Mouse (Mus musculus) c-Kit-positive CD71-positive TER-119-positive erythroid progenitor cells, embryonic 14.5 days (primary cell): Measurements from ENCODE around the gene Rars.

Source experiments
- DNase-seq: peaks from one replicate; pipeline ENCODE4 v3.0.0-alpha.2; 2013; ENCODE audit warnings: low spot score

The Rars gene

GRCm38 (mm10) chr11:35769746-35770437 lies 64.4 kb downstream of the Rars start:
- DNase-seq, result peak; percentile 64

- peak; percentile 88 for DNase-seq
Measured at GRCm38 (mm10) chr11:35769188-35769745, 65.0 kb downstream of the Rars start, which contains the start of gene Pank3. TSS of gene Pank3 (plus strand) at chr11:35769484.

- no peak for DNase-seq
Measured at GRCm38 (mm10) chr11:35766845-35767244, 67.5 kb downstream of the Rars start.

GRCm38 (mm10) chr11:35760627-35761003 lies 73.7 kb downstream of the Rars start:
- no peak for DNase-seq

GRCm38 (mm10) chr11:35760001-35760626 lies 74.2 kb downstream of the Rars start:
- DNase-seq, result no peak
